Mouse (Mus musculus) stomach, embryonic 15.5 days (tissue): ENCODE data around the gene Cfap43. TPM values are rescaled to one million over a fixed set of nuclear protein-coding genes. Genes with fewer than 3 reads are reported as not detected.

Experiments
- ATAC-seq: fragments of 200-750 bp; cut with Nextera tagmentation; 2 replicates; pipeline ENCODE4 v1.8.0; 2017; ENCODE audit warnings: low read depth, moderate number of reproducible peaks, moderate TSS enrichment; ENCODE audit not compliant: insufficient read depth, low FRiP score
- H3K27ac ChIP-seq: fragments of 300-500 bp; sonication (generic); 2 replicates; pipeline ENCODE4 v1.5.1; 2015; ENCODE audit warnings: mild to moderate bottlenecking, inconsistent platforms
- H3K27me3 ChIP-seq: fragments of 300-500 bp; sonication (generic); replicated peaks from 2 replicates; pipeline ENCODE4 v1.6.1; 2015; ENCODE audit warnings: inconsistent platforms
- H3K36me3 ChIP-seq: fragments of 300-500 bp; sonication (generic); 2 replicates; pipeline ENCODE4 v1.6.1; 2015; ENCODE audit warnings: inconsistent platforms
- H3K4me1 ChIP-seq: fragments of 300-500 bp; sonication (generic); 2 replicates; pipeline ENCODE4 v1.6.1; 2015; ENCODE audit warnings: inconsistent platforms
- H3K4me2 ChIP-seq: fragments of 300-500 bp; sonication (generic); 2 replicates; pipeline ENCODE4 v1.6.1; 2015; ENCODE audit warnings: mild to moderate bottlenecking, inconsistent platforms
- H3K4me3 ChIP-seq: fragments of 300-500 bp; sonication (generic); replicated peaks from 2 replicates; pipeline ENCODE4 v1.5.1; 2015; ENCODE audit warnings: inconsistent platforms
- H3K9ac ChIP-seq: fragments of 300-500 bp; sonication (generic); 2 replicates; pipeline ENCODE4 v1.6.1; 2015; ENCODE audit warnings: inconsistent platforms
- H3K9me3 ChIP-seq: fragments of 300-500 bp; sonication (generic); 2 replicates; pipeline ENCODE4 v1.6.1; 2016; ENCODE audit warnings: inconsistent platforms
- WGBS: fragments of 180-500 bp; shearing (Covaris S2); methylation state at CpG from one replicate; pipeline ENCODE4 v1.1.7; 2015; 5-methylcytosine and 5-hydroxymethylcytosine counted together
- polyA plus RNA-seq: library from polyadenylated mRNA; unstranded; fragments of >200 nt; fragmentation: Nextera tagmentation; extraction: Ambion mirVana; gene quantifications from 2 replicates; pipeline ENCODE4 v1.2.1, GENCODE M21; 2015

Cfap43 gene
- polyA plus RNA-seq, 1 experiment from 2014 or later, result 0.62 TPM

DNA sequence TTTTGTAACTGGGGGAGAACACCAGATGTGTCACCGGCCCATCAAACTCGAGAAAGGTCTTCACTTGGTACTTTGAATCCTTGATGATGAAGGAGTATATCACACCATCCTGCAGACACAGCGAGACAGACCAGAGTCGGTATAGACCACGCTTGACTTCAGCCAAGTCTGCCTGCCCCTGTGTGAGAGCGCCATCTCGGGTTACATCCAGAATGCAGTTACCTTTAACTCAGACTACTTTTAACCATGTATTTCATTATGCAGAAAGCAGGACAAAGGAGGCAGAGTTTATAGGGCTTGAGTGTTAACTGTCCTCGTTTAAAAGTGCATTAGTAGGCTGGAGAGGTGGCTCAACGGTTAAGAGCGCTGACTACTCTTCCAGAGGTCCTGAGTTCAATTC is 107.0 kb downstream of the Cfap43 start:
- no peak overlapping the region for H3K4me2 ChIP-seq
- no peaks in the 10 kb centered on the region for H3K27me3 ChIP-seq
- ATAC-seq, result no peak
- no peaks in the 10 kb centered on the region for H3K36me3 ChIP-seq
- no peak overlapping the region for H3K4me3 ChIP-seq
- WGBS, result 74% methylated on average over 10 of the region's 10 CpGs
- H3K4me1 ChIP-seq, result no peaks in the 10 kb centered on the region
- H3K9me3 ChIP-seq, result no peaks in the 10 kb centered on the region
- H3K9ac ChIP-seq, result no peak overlapping the region
- no peak overlapping the region for H3K27ac ChIP-seq

DNA sequence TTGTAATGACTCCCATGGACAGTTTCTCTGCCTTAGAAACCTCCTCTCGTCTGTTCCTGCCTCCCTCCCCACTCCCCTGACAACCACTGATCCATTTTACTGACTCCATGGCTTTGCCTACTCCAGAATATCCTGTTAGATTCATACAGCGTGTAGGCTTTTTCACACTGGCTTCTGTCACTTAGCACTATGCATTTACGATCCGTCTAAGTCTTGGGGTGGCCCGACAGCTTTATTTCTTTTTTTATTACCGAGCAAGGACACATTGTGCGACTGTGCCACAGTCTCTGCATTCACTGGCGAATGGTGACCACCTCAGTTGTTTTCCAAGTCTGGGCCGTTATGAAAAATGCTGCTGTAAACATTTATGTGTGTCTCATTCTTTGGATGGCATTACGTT is 120.5 kb downstream of the Cfap43 start:
- H3K4me2 ChIP-seq, result no peak overlapping the region
- H3K36me3 ChIP-seq, result no peaks in the 10 kb centered on the region
- H3K27ac ChIP-seq, result no peak overlapping the region
- H3K4me3 ChIP-seq, result no peak overlapping the region
- no peaks in the 10 kb centered on the region for H3K9me3 ChIP-seq
- H3K4me1 ChIP-seq, result 0 out of 2 replicates have a peak, but pooled peaks cover 3% of the 10 kb centered on the region
- WGBS, result 70% methylated on average over 10 of the region's 10 CpGs
- ATAC-seq, result no peak
- H3K27me3 ChIP-seq, result no peaks in the 10 kb centered on the region
- H3K9ac ChIP-seq, result no peak overlapping the region

DNA sequence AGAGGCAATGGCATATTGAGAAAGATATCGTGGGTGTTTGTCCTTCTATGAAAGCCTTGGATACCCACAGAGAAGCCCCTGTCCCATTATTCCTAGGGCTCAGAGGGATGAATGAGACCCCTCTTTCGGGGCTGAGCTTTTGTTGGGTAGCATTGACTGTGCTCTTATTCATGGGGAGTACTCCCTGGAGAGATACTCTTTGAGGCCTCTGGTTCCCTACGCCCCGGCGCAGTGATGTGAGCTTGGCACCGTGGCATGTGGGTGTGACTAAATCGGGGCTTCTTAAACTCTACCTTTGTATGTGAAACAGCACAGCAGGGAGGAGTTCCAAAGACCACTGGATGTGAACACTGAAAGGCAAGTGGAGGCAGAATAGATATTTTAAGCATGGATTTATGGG is 122.4 kb downstream of the Cfap43 start:
- no peak for ATAC-seq
- Histone ChIP-seq H3K4me3 (no peak overlapping the region), H3K9ac (no peak overlapping the region), H3K9me3 (no peaks in the 10 kb centered on the region), H3K27ac (no peak overlapping the region), H3K4me2 (no peak overlapping the region), H3K36me3 (no peaks in the 10 kb centered on the region), H3K27me3 (no peaks in the 10 kb centered on the region), H3K4me1 (0 out of 2 replicates have a peak, but pooled peaks cover 3% of the 10 kb centered on the region)
- WGBS, result 75% methylated on average over 7 of the region's 7 CpGs

DNA sequence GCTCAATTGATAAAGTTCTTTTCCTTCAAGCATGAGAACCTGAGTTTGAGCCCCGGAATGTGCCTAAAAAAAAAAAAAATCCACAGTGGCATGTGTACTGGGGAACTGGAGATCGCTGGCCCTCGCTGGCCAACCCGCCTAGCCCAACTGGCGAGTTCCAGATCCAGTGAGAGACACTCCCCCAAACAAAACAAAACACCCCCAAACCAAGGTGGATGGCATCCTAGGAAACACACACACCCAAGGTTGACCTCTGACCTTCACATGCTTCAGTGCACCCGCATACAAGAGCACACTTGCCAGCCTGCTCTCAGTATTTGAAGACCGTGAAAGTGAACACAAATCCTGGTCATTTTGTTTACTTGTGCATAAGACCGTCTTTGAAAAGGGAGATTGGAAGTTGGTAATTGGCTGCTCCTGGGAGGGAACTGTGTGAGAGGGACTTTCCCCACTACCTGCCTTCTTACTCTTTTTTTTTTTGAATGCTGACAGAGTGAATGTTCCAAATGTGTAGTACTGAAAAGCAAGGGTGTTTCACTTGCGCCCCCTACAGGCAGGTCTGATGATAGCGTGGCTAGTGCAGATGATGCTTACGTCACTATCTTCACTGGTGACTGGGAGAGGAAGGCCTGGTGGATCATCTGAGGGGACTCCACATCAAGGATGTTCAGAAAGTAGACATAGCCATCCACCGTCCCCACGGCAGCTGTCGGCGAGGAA is 123.9 kb downstream of the Cfap43 start:
- Histone ChIP-seq H3K9me3 (no peaks in the 10 kb centered on the region), H3K4me1 (0 out of 2 replicates have a peak, but pooled peaks cover 3% of the 10 kb centered on the region), H3K4me2 (0 out of 2 replicates have a peak overlapping the region, but pooled peaks have one; percentile 0), H3K27me3 (no peaks in the 10 kb centered on the region), H3K4me3 (no peak overlapping the region), H3K36me3 (no peaks in the 10 kb centered on the region), H3K9ac (no peak overlapping the region), H3K27ac (no peak overlapping the region; the same call in 1 of the 2 replicates)
- ATAC-seq, result peak; percentile 21
- WGBS, result 45% methylated on average over 15 of the region's 15 CpGs

DNA sequence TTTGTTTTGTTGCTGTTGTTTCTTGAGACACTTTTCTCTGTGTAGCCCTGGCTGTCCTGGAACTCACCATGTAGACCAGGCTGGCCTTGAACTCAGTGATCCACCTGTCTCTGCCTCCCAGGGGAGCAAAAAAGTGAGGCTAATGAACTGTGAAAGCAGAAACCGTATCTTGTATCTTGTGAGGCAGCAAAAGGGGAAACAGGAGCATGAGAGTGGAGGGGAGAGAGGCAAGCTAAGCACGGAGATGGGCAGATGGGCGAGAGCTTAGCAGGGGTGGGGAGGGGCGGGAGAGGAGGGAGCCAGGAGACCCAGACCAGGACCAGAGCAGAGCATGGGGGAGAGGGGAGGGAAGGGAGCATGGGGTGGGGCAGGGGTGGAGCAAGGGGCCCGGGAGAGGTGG is 124.8 kb downstream of the Cfap43 start:
- H3K27me3 ChIP-seq, result no peaks in the 10 kb centered on the region
- no peaks in the 10 kb centered on the region for H3K9me3 ChIP-seq
- no peak overlapping the region for H3K4me2 ChIP-seq
- H3K27ac ChIP-seq, result no peak overlapping the region
- H3K4me1 ChIP-seq, result 0 out of 2 replicates have a peak, but pooled peaks cover 3% of the 10 kb centered on the region
- H3K36me3 ChIP-seq, result no peaks in the 10 kb centered on the region
- no peak for ATAC-seq
- no peak overlapping the region for H3K9ac ChIP-seq
- H3K4me3 ChIP-seq, result no peak overlapping the region
- WGBS, result 30% methylated on average over 5 of the region's 5 CpGs

DNA sequence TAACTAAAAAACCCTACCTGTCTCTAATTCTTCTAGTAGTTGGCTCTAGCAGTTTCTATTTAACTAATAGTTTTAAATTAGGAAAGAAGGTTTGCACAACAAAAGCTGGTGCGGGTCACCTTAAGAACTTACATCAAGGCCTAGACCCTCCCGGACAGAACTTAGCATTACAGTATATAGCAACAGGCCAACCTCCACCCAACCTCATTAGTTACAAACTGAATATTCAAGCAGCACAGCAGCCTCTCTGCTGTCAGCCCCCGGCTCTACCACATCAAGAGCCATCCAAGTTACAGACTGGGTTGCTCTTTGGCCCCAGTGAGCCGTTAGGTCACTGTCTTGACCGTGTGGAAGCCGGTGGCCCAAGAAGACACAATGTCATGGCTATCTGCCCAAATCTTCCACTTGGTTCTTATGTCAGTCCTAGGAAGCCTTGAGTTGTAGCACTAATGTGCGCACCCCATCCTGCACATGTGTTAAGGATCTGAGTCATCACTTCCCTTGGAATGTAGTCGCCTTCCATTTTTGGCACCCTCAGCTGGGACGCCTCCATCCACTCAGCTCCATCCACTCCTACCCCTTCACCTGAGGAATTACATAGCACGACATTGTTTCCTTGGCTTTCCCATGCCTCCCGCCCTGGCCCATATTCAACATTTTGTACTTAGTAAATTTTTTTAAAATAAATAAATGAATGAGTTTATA is 128.6 kb downstream of the Cfap43 start:
- ATAC-seq, result no peak
- Histone ChIP-seq H3K9me3 (no peaks in the 10 kb centered on the region), H3K4me1 (0 out of 2 replicates have a peak, but pooled peaks cover 3% of the 10 kb centered on the region), H3K4me3 (no peak overlapping the region), H3K4me2 (no peak overlapping the region), H3K36me3 (no peaks in the 10 kb centered on the region), H3K27ac (no peak overlapping the region), H3K27me3 (no peaks in the 10 kb centered on the region), H3K9ac (no peak overlapping the region)
- 89% methylated on average over 11 of the region's 11 CpGs for WGBS

DNA sequence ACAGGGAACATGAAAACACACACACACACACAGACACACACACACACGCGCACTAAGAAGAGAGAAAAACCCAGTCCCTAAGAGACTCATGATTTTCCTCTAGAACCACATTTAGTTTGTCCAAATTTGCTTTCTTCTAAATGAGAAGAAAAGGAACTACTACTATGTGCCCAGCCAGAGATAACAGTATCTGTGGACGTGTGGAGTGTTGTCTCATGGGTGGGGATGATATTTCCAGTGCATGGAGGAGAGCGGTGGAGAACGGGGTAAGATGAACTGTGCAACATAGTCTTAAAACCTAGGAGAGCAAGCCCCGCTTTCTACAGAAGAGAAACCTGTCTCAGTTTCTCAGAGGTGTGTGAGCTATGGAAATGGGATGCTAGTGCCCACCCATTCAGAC is 135.2 kb downstream of the Cfap43 start:
- ATAC-seq, result no peak
- no peak overlapping the region for H3K9ac ChIP-seq
- no peaks in the 10 kb centered on the region for H3K27me3 ChIP-seq
- no peaks in the 10 kb centered on the region for H3K4me1 ChIP-seq
- H3K36me3 ChIP-seq, result no peaks in the 10 kb centered on the region
- H3K4me2 ChIP-seq, result no peak overlapping the region
- 81% methylated on average over 6 of the region's 6 CpGs for WGBS
- H3K4me3 ChIP-seq, result no peak overlapping the region
- H3K9me3 ChIP-seq, result no peaks in the 10 kb centered on the region
- H3K27ac ChIP-seq, result no peak overlapping the region

DNA sequence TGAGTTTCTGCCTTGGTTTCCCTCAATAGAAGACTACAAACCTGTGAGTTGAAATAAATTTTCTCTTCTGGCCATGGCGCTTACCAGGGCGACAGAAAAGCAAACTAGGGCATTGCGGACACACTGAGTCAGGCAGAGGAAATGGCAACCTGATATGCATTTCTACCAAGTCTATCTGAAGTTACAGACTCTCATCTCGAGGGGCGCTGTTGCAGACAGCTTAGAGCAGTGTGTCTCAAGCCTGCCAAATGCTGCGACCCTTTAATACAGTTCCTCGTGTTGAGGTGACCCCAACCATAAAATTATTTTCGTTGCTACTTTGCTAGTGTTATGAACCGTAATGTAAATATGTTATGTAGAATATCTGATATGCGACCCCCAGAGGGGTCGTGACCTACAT is 138.1 kb downstream of the Cfap43 start:
- ATAC-seq, result no peak
- H3K36me3 ChIP-seq, result no peaks in the 10 kb centered on the region

DNA sequence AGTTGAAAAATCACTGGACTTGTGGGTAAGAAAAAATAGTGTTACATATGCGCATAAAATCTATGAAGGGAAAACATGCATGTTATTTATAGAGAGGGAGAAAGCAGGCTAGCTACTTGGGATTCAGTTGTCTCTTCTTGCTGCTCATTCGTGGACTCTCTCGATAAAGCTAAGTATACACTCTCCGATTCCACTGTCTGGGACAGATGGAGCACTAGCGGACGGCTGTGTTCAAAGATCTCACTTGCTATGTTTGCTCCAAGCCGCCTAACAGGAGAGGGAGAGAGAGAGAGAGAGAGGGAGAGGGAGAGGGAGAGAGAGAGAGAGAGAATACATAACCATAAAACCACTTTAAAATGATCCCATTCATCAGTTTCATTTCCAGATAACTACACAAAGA is 138.9 kb downstream of the Cfap43 start:
- no peaks in the 10 kb centered on the region for H3K27me3 ChIP-seq
- no peak overlapping the region for H3K9ac ChIP-seq
- no peaks in the 10 kb centered on the region for H3K36me3 ChIP-seq
- ATAC-seq, result no peak
- H3K4me3 ChIP-seq, result no peak overlapping the region
- WGBS, result 90% methylated on average over 7 of the region's 7 CpGs
- H3K4me1 ChIP-seq, result no peaks in the 10 kb centered on the region
- no peak overlapping the region for H3K4me2 ChIP-seq
- no peaks in the 10 kb centered on the region for H3K9me3 ChIP-seq
- H3K27ac ChIP-seq, result no peak overlapping the region

More for the DNA sequence above, 138.1 kb downstream of the Cfap43 start:
- Histone ChIP-seq H3K4me1 (no peaks in the 10 kb centered on the region), H3K4me2 (no peak overlapping the region), H3K9me3 (no peaks in the 10 kb centered on the region), H3K4me3 (no peak overlapping the region), H3K9ac (no peak overlapping the region), H3K27me3 (no peaks in the 10 kb centered on the region), H3K27ac (no peak overlapping the region)
- 72% methylated on average over 11 of the region's 11 CpGs for WGBS

DNA sequence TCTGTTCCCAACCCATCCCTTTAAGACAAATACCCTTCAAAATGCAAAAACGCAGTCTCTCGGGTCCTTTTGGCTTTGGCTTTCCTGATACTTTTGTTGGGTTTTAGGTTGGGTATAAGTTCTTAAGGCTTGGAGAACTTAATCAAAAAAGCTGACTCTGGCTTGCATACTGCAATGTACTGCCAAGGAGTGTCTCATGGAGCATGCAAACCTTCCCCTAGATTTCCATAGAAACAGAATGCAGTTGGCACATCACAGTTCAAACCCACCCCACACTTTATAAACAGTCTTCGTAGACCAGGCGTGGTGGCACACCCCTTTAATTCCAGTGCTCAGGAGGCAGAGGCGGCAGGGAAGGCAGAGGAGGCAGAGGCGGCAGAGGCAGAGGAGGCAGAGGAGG is 141.2 kb downstream of the Cfap43 start:
- H3K36me3 ChIP-seq, result no peaks in the 10 kb centered on the region
- no peak for ATAC-seq
- H3K9ac ChIP-seq, result no peak overlapping the region
- H3K4me3 ChIP-seq, result no peak overlapping the region
- no peaks in the 10 kb centered on the region for H3K27me3 ChIP-seq
- 56% methylated on average over 6 of the region's 6 CpGs for WGBS
- H3K4me1 ChIP-seq, result no peaks in the 10 kb centered on the region
- no peak overlapping the region for H3K4me2 ChIP-seq
- no peak overlapping the region for H3K27ac ChIP-seq
- H3K9me3 ChIP-seq, result no peaks in the 10 kb centered on the region

DNA sequence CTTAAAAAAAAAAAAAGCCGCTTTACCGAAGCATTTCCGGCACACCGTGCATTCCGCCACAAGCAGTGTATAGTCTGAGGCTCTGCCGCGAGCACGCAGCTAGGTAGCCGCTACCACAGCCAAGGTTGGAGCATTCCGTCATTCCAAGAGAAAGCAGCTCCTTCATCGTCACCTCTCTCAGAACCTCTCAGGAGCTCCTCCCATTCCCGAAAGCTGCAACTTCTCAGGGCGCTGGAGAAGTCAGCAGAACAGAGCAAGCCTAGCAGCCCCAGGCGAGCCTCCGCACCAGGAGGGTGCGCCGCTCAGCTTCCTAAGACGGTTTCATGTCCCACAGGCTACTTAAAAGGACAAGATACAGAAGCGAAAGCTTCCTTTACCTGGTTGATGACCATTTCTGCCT is 163.5 kb downstream of the Cfap43 start:
- Histone ChIP-seq H3K9ac (no peak overlapping the region), H3K4me1 (no peaks in the 10 kb centered on the region), H3K4me2 (peak overlapping the region; percentile 32), H3K27me3 (no peaks in the 10 kb centered on the region), H3K9me3 (no peaks in the 10 kb centered on the region), H3K4me3 (peak overlapping the region; percentile 21), H3K36me3 (no peaks in the 10 kb centered on the region), H3K27ac (no peak overlapping the region)
- ATAC-seq, result no peak
- WGBS, result 61% methylated on average over 19 of the region's 19 CpGs

DNA sequence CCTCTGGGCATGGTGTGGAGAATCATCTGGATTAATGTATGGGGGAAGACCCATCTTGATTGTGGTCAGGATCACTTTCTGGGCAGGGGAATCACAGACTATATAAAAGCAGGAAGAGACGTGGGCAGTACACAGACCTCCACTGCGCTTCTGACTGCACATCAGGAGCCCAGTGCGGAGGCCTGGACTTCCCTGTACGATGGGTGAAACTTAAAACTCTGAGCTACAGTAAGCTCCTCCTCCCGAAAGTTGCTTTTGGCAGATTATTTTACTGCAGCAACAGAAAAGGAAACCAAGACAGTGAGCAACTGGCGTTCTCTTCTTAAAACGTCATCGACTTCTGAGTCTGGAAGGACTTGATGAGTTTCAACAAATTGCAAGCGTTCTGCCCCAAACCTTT is 164.2 kb downstream of the Cfap43 start:
- no peak overlapping the region for H3K9ac ChIP-seq

More for the DNA sequence above, 164.2 kb downstream of the Cfap43 start:
- no peaks in the 10 kb centered on the region for H3K4me1 ChIP-seq
- H3K4me3 ChIP-seq, result no peak overlapping the region
- no peak for ATAC-seq
- H3K4me2 ChIP-seq, result no peak overlapping the region
- no peak overlapping the region for H3K27ac ChIP-seq
- no peaks in the 10 kb centered on the region for H3K9me3 ChIP-seq
- 72% methylated on average over 9 of the region's 9 CpGs for WGBS
- H3K36me3 ChIP-seq, result no peaks in the 10 kb centered on the region
- no peaks in the 10 kb centered on the region for H3K27me3 ChIP-seq
